Mouse (Mus musculus) cortical plate, adult 2 months (tissue): ENCODE measurements around the gene Tlcd1. TPM values are rescaled to one million over a fixed set of nuclear protein-coding genes. Genes with fewer than 3 reads are reported as not detected.
A peak's percentile ranks its signal among the peaks of the same experiment; 100 is the strongest.

Source experiments
- H3K27ac ChIP-seq: fragments of 200-500 bp; 2 replicates; pipeline ENCODE4 v1.5.1; 2012; ENCODE audit warnings: low read length, control low read depth, inconsistent platforms; ENCODE audit not compliant: insufficient read depth
- H3K4me1 ChIP-seq: fragments of 200-500 bp; 2 replicates; pipeline ENCODE4 v1.6.1; 2011; ENCODE audit warnings: low read length; ENCODE audit not compliant: control insufficient read depth, insufficient read depth
- H3K4me3 ChIP-seq: fragments of 200-500 bp; 2 replicates; pipeline ENCODE4 v1.5.1; 2011; ENCODE audit warnings: mild to moderate bottlenecking, low read length, control low read depth; ENCODE audit not compliant: insufficient read depth
- CTCF ChIP-seq: fragments of 200-500 bp; IDR thresholded peaks from 2 replicates; pipeline ENCODE4 v1.5.1; 2011; ENCODE audit warnings: mild to moderate bottlenecking, control low read depth, low read length; ENCODE audit not compliant: insufficient read depth; ENCODE audit errors: extremely low read depth
- POLR2A ChIP-seq: fragments of 200-500 bp; IDR thresholded peaks from 2 replicates; pipeline ENCODE4 v1.6.1; 2011; ENCODE audit warnings: mild to moderate bottlenecking, low read length, control low read depth; ENCODE audit not compliant: insufficient read depth; ENCODE audit errors: extremely low read depth
- polyA plus RNA-seq: library from polyadenylated mRNA; depleted of rRNA; stranded (reverse); fragments of >200 nt; gene quantifications from 2 replicates; pipeline ENCODE4 v1.2.3, GENCODE M21; 2012

Gene Tlcd1
- polyA plus RNA-seq, 1 experiment: 83.0 TPM

- no peaks in the 10 kb centered on the region for H3K4me1 ChIP-seq
- TF ChIP-seq POLR2A (no peak), CTCF (no peak)
- no peak overlapping the region for H3K4me3 ChIP-seq
- H3K27ac ChIP-seq: no peak overlapping the region
Observed at GRCm38 (mm10) chr11:78143520-78143919, 33.0 kb upstream of the Tlcd1 start.

- Histone ChIP-seq H3K27ac (no peak overlapping the region), H3K4me1 (no peaks in the 10 kb centered on the region), H3K4me3 (no peak overlapping the region)
- TF ChIP-seq POLR2A: no peak
- 0 out of 2 replicates have a peak, but pooled peaks have one; percentile 15 for TF ChIP-seq CTCF
Observed at GRCm38 (mm10) chr11:78146168-78146567, 30.3 kb upstream of the Tlcd1 start.

- TF ChIP-seq CTCF: no peak
- no peak for TF ChIP-seq POLR2A
- Histone ChIP-seq H3K27ac (no peak overlapping the region), H3K4me1 (no peaks in the 10 kb centered on the region), H3K4me3 (no peak overlapping the region)
Observed at GRCm38 (mm10) chr11:78146707-78147543, 29.6 kb upstream of the Tlcd1 start.

DNA sequence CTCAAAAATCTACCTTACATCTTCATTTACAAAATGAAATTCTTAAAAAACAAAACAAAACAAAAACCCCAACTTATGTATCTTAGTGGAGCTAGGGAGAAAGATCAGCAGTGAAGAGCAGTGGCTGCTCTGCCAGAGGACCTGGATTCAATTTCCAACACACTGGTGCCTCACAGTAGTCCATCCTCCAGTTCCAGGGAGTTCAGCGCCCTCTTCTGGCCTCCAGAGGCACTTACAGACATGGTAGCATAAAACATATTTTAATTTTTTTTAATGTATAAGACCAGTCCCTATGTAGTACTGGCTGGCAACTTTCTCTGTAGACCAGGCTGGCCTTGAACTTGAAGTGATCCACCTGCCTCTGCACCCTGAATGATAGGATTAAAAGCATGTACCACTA is 25.4 kb upstream of the Tlcd1 start:
- no peak for TF ChIP-seq POLR2A
- peak; percentile 38; the same call in 1 of the 2 replicates for TF ChIP-seq CTCF
- peaks cover 3% of the 10 kb centered on the region; the same call in 1 of the 2 replicates for H3K4me1 ChIP-seq
- H3K4me3 ChIP-seq: no peak overlapping the region
- H3K27ac ChIP-seq: no peak overlapping the region

- no peak for TF ChIP-seq POLR2A
- TF ChIP-seq CTCF: no peak
- Histone ChIP-seq H3K27ac (peak overlapping the region; percentile 81), H3K4me3 (no peak overlapping the region), H3K4me1 (peaks cover 3% of the 10 kb centered on the region; the same call in 1 of the 2 replicates)
Observed at GRCm38 (mm10) chr11:78152299-78153231, 23.9 kb upstream of the Tlcd1 start.

- no peak overlapping the region for H3K4me3 ChIP-seq
- TF ChIP-seq CTCF: no peak
- TF ChIP-seq POLR2A: no peak
- H3K27ac ChIP-seq: 0 out of 2 replicates have a peak overlapping the region, but pooled peaks have one; percentile 81
- H3K4me1 ChIP-seq: peaks cover 3% of the 10 kb centered on the region; the same call in 1 of the 2 replicates
Observed at GRCm38 (mm10) chr11:78153778-78154177, 22.7 kb upstream of the Tlcd1 start.

GRCm38 (mm10) chr11:78155674-78156073 is 20.8 kb upstream of the Tlcd1 start:
- TF ChIP-seq POLR2A: no peak
- TF ChIP-seq CTCF: no peak
- H3K4me3 ChIP-seq: no peak overlapping the region
- no peak overlapping the region for H3K27ac ChIP-seq
- peaks cover 3% of the 10 kb centered on the region; the same call in 1 of the 2 replicates for H3K4me1 ChIP-seq

DNA sequence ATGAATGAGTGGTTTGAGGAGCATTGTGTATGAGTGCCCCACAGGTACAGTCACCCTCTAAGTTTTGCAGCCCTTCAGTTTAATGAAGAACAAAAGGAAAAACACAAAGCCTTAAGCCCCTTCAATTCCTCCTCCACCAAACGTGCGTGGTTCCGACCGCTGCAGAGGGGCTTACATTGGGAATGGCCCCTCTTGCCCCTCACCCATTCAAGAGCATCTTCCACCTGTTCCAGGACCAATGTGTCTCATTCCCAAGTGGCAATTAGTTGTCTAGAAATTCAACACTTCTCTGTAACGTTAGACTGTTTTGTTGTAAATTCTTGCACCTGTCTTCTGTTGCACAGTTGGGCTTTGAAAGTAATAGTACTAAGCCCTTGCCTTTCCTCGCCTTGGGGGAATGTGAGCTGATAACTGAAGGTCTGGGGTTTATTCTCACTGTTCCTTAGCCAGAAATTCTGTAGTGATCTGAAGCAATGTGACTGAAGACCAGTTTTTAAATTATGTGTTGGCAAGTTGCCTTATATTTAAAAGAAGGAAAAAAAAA is 20.3 kb upstream of the Tlcd1 start:
- no peak for TF ChIP-seq CTCF
- TF ChIP-seq POLR2A: no peak
- Histone ChIP-seq H3K27ac (no peak overlapping the region), H3K4me3 (no peak overlapping the region), H3K4me1 (peaks cover 3% of the 10 kb centered on the region; the same call in 1 of the 2 replicates)

- no peak overlapping the region for H3K4me3 ChIP-seq
- no peak overlapping the region for H3K27ac ChIP-seq
- TF ChIP-seq POLR2A: no peak
- peak; percentile 99 for TF ChIP-seq CTCF
- no peaks in the 10 kb centered on the region for H3K4me1 ChIP-seq
Observed at GRCm38 (mm10) chr11:78159096-78159495, 17.4 kb upstream of the Tlcd1 start.
